Mouse (Mus musculus): ENCODE results near the gene Sipa1l2. TPM values are rescaled to one million over a fixed set of nuclear protein-coding genes. Genes with fewer than 3 reads are reported as not detected.
A peak's percentile ranks its signal among the peaks of the same experiment; 100 is the strongest.

Sipa1l2 gene
- polyA plus RNA-seq, 1 experiment: 47.6 TPM

DNA sequence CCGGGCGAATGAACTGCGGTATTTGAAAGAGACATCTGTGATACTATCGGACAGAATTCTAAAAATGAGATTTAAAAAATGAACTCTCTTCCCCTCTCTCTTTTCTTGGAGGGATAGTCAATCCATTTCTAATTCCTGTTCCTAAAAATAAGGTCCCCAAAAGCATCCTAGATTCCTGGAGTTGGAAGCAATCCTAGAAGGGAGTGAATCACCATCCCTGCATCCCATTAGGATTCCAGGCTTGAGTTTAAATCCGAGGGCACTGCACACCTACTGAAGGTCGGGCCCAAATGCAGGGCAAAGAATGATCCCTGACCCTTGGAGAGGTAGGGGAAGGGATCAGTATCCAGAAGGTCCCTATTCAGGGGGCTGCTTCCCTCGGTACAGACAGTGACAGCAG lies 17.0 kb upstream of the Sipa1l2 start:
- 84% methylated on average over 7 of the region's 7 CpGs for WGBS
- H3K4me1 ChIP-seq (ENCODE audit: control insufficient read depth, insufficient read depth, low read length): no peaks in the 10 kb centered on the region
- H3K27ac ChIP-seq (ENCODE audit: insufficient read depth, low read depth, low read length): no peak overlapping the region
- no peak for TF ChIP-seq POLR2A (IDR thresholded peaks at IDR 0.05; ENCODE audit: insufficient read depth, low read depth, low read length)
- H3K4me3 ChIP-seq (ENCODE audit: insufficient read depth, low read depth, low read length): no peak overlapping the region

DNA sequence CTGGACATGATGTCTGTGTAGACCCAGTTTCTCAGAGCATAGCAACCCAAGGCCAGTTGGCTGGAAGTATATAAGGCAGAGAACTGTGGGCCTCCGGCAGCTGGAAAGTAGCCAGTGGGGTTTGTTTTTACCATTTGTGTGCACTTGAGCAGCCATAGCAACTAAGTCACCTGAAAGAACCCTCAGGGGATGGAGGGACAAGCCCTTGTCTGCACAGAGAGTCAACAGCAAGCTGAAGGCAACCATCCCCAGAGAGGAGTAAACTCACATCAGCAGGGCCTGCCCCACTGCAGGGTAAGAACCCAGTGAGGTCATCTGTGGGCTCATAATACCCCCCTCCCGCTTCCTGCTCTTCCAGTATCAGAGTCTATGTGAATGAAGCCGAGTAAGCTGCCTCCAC lies 14.7 kb upstream of the Sipa1l2 start:
- Histone ChIP-seq H3K27ac (ENCODE audit: insufficient read depth, low read depth, low read length) (no peak overlapping the region), H3K4me1 (ENCODE audit: control insufficient read depth, insufficient read depth, low read length) (no peaks in the 10 kb centered on the region), H3K4me3 (ENCODE audit: insufficient read depth, low read depth, low read length) (no peak overlapping the region)
- TF ChIP-seq POLR2A (IDR thresholded peaks at IDR 0.05; ENCODE audit: insufficient read depth, low read depth, low read length) (no peak), CTCF (IDR thresholded peaks at IDR 0.05; ENCODE audit: insufficient read depth, low read depth, low read length) (no peak)
- WGBS: 73% methylated on average over 3 of the region's 3 CpGs

DNA sequence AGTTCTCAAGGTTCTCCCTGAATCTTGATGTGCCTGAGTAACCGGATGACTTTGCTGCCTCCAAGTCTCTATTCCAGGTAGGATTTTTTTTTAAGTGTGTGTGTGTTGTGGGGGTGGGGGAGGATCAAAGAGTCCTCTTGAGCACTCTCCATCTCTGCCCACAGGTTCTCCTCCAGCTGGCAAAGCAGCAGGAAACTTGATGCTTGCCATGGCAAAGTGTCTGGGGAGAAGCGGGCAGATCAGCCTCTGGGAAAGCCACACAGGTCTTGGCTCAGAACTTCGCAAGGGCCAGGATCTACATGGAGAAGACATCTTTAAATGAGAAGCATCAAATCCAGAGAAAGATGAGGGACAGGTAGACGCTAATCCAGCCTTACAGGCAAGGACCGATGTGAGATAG lies 10.8 kb upstream of the Sipa1l2 start:
- H3K27ac ChIP-seq (ENCODE audit: insufficient read depth, low read depth, low read length): no peak overlapping the region
- no peaks in the 10 kb centered on the region for H3K4me1 ChIP-seq (ENCODE audit: control insufficient read depth, insufficient read depth, low read length)
- no peak overlapping the region for H3K4me3 ChIP-seq (ENCODE audit: insufficient read depth, low read depth, low read length)
- TF ChIP-seq CTCF (IDR thresholded peaks at IDR 0.05; ENCODE audit: insufficient read depth, low read depth, low read length) (no peak), POLR2A (IDR thresholded peaks at IDR 0.05; ENCODE audit: insufficient read depth, low read depth, low read length) (no peak)
- WGBS: 96% methylated on average over 5 of the region's 5 CpGs

DNA sequence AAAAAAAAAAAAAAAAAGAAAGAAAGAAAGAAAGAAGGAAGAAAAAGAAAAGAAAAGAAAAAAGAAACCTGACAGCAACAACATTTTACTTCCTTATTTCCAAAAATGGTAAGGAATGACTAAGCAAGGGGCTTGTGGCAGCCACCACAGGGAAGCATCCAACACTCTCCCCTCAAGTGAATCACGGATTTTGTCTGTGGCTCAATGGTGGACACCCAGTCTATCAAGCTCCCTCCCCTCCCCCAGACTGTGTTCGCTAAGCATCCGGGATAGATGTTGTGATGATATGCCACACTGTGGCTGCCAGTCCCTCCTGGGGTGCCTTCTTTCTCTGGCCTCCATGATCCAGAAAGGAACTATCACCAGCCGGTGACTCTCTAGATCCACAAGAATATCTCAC lies 6.5 kb upstream of the Sipa1l2 start:
- H3K27ac ChIP-seq (ENCODE audit: insufficient read depth, low read depth, low read length): no peak overlapping the region
- WGBS: 83% methylated on average over 4 of the region's 4 CpGs
- H3K4me3 ChIP-seq (ENCODE audit: insufficient read depth, low read depth, low read length): no peak overlapping the region

DNA sequence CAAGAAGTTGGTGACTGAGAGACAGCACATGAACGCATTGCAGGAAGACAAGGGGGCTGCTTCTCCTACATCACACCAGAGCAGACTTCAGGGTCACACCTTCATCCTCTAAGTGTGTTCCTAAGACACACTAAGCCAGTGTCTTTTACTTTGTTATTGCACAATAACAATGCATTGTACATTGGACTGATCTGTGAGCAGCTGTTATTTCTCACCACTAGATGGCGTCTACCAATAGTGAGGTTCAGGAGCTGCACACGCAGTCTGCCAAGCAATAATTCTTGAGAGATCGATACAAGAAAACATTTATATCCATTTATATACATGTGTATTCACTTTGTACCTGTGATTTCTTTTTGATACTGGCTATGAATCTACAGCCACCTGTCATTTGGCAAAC lies 4.7 kb upstream of the Sipa1l2 start:
- H3K27ac ChIP-seq (ENCODE audit: insufficient read depth, low read depth, low read length): no peak overlapping the region
- H3K4me3 ChIP-seq (ENCODE audit: insufficient read depth, low read depth, low read length): no peak overlapping the region
- 19% methylated on average over 4 of the region's 4 CpGs for WGBS
- TF ChIP-seq CTCF (IDR thresholded peaks at IDR 0.05; ENCODE audit: insufficient read depth, low read depth, low read length) (no peak), POLR2A (IDR thresholded peaks at IDR 0.05; ENCODE audit: insufficient read depth, low read depth, low read length) (no peak)
- peaks cover 6% of the 10 kb centered on the region for H3K4me1 ChIP-seq (ENCODE audit: control insufficient read depth, insufficient read depth, low read length)

More for the DNA sequence above, 6.5 kb upstream of the Sipa1l2 start:
- H3K4me1 ChIP-seq (ENCODE audit: control insufficient read depth, insufficient read depth, low read length): no peaks in the 10 kb centered on the region
- TF ChIP-seq POLR2A (IDR thresholded peaks at IDR 0.05; ENCODE audit: insufficient read depth, low read depth, low read length) (no peak), CTCF (IDR thresholded peaks at IDR 0.05; ENCODE audit: insufficient read depth, low read depth, low read length) (no peak)

DNA sequence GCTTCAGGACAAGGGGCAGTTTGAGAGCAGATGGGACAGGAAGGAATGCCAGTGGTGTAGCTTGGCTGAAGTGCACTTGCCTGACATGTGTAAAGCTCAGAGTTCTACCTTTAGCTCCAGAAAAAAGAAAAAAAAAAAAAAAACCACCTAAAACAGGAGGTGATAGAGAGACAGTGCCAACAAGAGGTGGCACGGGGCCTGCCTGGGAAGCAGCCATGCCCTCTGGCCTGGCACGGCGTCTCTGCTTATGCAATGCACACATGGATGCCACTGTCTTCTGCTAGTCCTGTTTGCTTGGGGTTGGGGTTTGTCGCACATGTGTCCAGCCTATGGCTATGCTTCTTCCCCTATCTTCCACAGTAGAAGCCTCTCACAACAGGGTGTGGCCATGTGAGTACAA lies 2.6 kb upstream of the Sipa1l2 start:
- WGBS: 87% methylated on average over 4 of the region's 4 CpGs
- Histone ChIP-seq H3K27ac (ENCODE audit: insufficient read depth, low read depth, low read length) (no peak overlapping the region), H3K4me1 (ENCODE audit: control insufficient read depth, insufficient read depth, low read length) (peaks cover 6% of the 10 kb centered on the region), H3K4me3 (ENCODE audit: insufficient read depth, low read depth, low read length) (no peak overlapping the region)
- TF ChIP-seq CTCF (IDR thresholded peaks at IDR 0.05; ENCODE audit: insufficient read depth, low read depth, low read length): no peak
- no peak for TF ChIP-seq POLR2A (IDR thresholded peaks at IDR 0.05; ENCODE audit: insufficient read depth, low read depth, low read length)

DNA sequence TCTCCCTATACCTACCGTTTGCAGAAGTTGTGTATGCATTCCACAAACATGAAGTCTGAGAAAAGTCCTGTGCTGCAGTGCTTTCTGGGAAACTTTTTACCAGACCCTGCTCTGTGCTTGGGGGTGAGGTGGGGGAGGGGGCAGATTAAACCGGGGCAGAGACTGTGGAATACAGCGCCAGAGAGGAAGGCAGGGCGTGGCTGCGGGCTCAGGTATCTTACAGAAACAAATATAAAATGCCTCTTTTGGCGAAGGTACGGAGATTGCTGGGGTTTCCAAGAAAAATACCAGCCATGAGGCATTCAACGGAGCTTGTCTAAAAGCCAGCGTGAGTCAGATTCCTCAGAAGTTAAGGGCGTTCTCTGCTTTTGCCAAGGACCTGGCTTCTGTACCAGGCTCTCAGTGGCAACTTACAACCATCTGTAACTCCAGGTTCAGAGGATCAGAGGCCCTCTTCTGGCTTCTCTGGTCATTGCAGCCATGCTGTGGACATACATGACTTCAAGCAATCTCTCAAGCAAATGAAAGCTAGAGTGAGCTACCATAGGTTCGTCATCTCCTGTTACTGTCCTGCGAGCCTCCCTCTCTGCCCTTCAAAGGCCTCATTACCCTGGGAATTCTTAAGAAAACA lies 1.3 kb upstream of the Sipa1l2 start:
- Histone ChIP-seq H3K4me1 (ENCODE audit: control insufficient read depth, insufficient read depth, low read length) (peaks cover 6% of the 10 kb centered on the region), H3K27ac (ENCODE audit: insufficient read depth, low read depth, low read length) (no peak overlapping the region), H3K4me3 (ENCODE audit: insufficient read depth, low read depth, low read length) (no peak overlapping the region)
- TF ChIP-seq CTCF (IDR thresholded peaks at IDR 0.05; ENCODE audit: insufficient read depth, low read depth, low read length): no peak
- TF ChIP-seq POLR2A (IDR thresholded peaks at IDR 0.05; ENCODE audit: insufficient read depth, low read depth, low read length): no peak
- WGBS: 84% methylated on average over 12 of the region's 12 CpGs

DNA sequence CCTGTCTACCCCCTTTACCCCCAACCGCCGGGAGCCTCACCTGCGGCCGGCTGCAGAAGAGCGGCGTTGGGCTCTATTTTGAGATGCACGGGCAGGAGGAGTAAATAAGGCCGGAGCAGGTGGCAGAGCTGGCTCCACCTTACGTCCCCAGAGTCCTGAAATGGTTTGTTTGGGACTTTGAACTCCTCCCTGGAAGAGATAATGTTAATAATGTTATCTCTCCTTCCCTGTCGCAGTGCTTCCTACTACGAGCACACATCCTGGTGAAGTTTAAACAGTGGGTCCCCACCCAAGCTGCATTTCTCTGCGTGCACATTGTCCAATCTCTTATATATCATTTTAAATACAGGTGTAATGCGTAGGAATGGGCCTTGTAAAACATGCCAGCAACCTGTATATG lies 781 bp upstream of the Sipa1l2 start:
- Histone ChIP-seq H3K4me3 (ENCODE audit: insufficient read depth, low read depth, low read length) (peak overlapping the region; percentile 80), H3K27ac (ENCODE audit: insufficient read depth, low read depth, low read length) (no peak overlapping the region), H3K4me1 (ENCODE audit: control insufficient read depth, insufficient read depth, low read length) (peaks cover 6% of the 10 kb centered on the region)
- TF ChIP-seq POLR2A (IDR thresholded peaks at IDR 0.05; ENCODE audit: insufficient read depth, low read depth, low read length) (no peak), CTCF (IDR thresholded peaks at IDR 0.05; ENCODE audit: insufficient read depth, low read depth, low read length) (no peak)
- 27% methylated on average over 13 of the region's 13 CpGs for WGBS

DNA sequence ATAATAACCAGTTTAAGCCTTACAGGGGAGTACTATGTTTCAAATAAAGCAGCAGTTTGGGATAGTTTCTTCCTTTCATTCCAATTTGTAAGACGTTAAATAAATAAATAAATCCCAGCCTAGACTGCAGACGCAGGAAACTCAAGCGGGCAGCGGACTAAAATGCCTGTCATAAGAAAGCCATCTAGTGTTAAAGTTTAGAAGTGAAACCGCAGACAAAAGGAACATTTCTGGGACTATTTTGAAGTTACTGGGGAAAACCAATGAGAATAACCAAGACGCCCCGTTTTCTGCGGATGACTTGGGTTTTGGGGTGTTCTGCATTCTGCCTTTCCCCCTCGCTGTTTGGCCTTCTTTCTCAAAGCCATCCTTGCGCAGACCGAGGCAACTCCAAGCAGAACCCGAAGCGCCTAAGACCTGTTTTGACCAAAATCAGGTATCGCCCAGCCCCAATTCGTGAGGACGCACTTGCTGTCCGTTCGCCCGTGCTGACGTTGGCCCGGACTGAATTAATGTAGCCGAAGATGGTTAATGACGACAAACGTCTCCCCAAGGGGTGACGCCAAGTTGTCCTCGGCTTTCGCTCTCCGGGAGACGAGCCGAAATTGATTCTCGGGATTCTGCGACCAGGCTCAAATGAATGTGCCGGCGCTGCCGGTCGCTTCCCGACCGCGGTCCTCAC lies 616 bp downstream of the Sipa1l2 start:
- under 1% methylated on average over 39 of the region's 39 CpGs for WGBS
- no peak overlapping the region for H3K27ac ChIP-seq (ENCODE audit: insufficient read depth, low read depth, low read length)
- peak overlapping the region; percentile 80 for H3K4me3 ChIP-seq (ENCODE audit: insufficient read depth, low read depth, low read length)
- no peak for TF ChIP-seq POLR2A (IDR thresholded peaks at IDR 0.05; ENCODE audit: insufficient read depth, low read depth, low read length)
- TF ChIP-seq CTCF (IDR thresholded peaks at IDR 0.05; ENCODE audit: insufficient read depth, low read depth, low read length): no peak
- peaks cover 6% of the 10 kb centered on the region for H3K4me1 ChIP-seq (ENCODE audit: control insufficient read depth, insufficient read depth, low read length)

All from olfactory bulb, adult 2 months (tissue).